Mouse (Mus musculus) liver, postnatal 0 days (tissue): ENCODE measurements around the gene Bphl. TPM values are rescaled to one million over a fixed set of nuclear protein-coding genes. Genes with fewer than 3 reads are reported as not detected.

Source experiments
- ATAC-seq: fragments of 200-750 bp; cut with Nextera tagmentation; 2 replicates; pipeline ENCODE4 v1.8.0; 2017; ENCODE audit warnings: mild to moderate bottlenecking, moderate library complexity
- DNase-seq: peaks from one replicate; pipeline ENCODE4 v3.0.0-alpha.2; 2016
- H3K27ac ChIP-seq: fragments of 300-500 bp; sonication (generic); 2 replicates; pipeline ENCODE4 v1.5.1; 2014; ENCODE audit warnings: antibody characterized with exemption, moderate library complexity, mild to moderate bottlenecking, low read depth
- H3K27me3 ChIP-seq: fragments of 300-500 bp; sonication (generic); 2 replicates; pipeline ENCODE4 v1.6.1; 2014; ENCODE audit warnings: low read length, control low read depth, mixed read lengths; ENCODE audit not compliant: insufficient read depth
- H3K36me3 ChIP-seq: fragments of 300-500 bp; sonication (generic); replicated peaks from 2 replicates; pipeline ENCODE4 v1.6.1; 2014; ENCODE audit warnings: mild to moderate bottlenecking, control low read depth, low read length, moderate library complexity, mixed read lengths; ENCODE audit not compliant: insufficient read depth
- H3K4me1 ChIP-seq: fragments of 300-500 bp; sonication (generic); 2 replicates; pipeline ENCODE4 v1.6.1; 2014; ENCODE audit warnings: antibody characterized with exemption, mild to moderate bottlenecking, control low read depth; ENCODE audit not compliant: insufficient read depth
- H3K4me2 ChIP-seq: fragments of 300-500 bp; sonication (generic); 2 replicates; pipeline ENCODE4 v1.6.1; 2014; ENCODE audit warnings: low read depth, mild to moderate bottlenecking, low read length, moderate library complexity, mixed read lengths
- H3K4me3 ChIP-seq: fragments of 300-500 bp; sonication (generic); 2 replicates; pipeline ENCODE4 v1.5.1; 2014; ENCODE audit warnings: low read depth, low read length
- H3K9ac ChIP-seq: fragments of 300-500 bp; sonication (generic); replicated peaks from 2 replicates; pipeline ENCODE4 v1.6.1; 2014; ENCODE audit warnings: mild to moderate bottlenecking, moderate library complexity
- H3K9me3 ChIP-seq: fragments of 300-500 bp; sonication (generic); 2 replicates; pipeline ENCODE4 v1.6.1; 2016; ENCODE audit warnings: mild to moderate bottlenecking, control low read depth, low read length, mixed read lengths
- CTCF ChIP-seq: sonication (generic); IDR thresholded peaks from 2 replicates; pipeline ENCODE4 v1.5.1; 2016; ENCODE audit warnings: antibody characterized with exemption, low read depth
- EP300 ChIP-seq: IDR thresholded peaks from 2 replicates; pipeline ENCODE4 v1.6.1; 2016; ENCODE audit warnings: antibody characterized with exemption, low read depth, mild to moderate bottlenecking
- WGBS: fragments of 180-500 bp; shearing (Covaris S2); extraction: QIAGEN DNeasy Blood & Tissue Kit; methylation state at CpG from one replicate; pipeline ENCODE4 v1.1.7; 2014; ENCODE audit not compliant: insufficient replicate concordance; 5-methylcytosine and 5-hydroxymethylcytosine counted together
- polyA plus RNA-seq: library from polyadenylated mRNA; unstranded; fragments of >200 nt; fragmentation: Nextera tagmentation; extraction: Ambion mirVana; gene quantifications from 2 replicates; pipeline ENCODE4 v1.2.1, GENCODE M21; 2015

Gene Bphl
- polyA plus RNA-seq, 1 experiment from 2014 or later: 95.6 TPM

- H3K27ac ChIP-seq: no peak overlapping the region
Measured at GRCm38 (mm10) chr13:34120536-34120935, 83.1 kb downstream of the Bphl start.

More at GRCm38 (mm10) chr13:34120536-34120935, 83.1 kb downstream of the Bphl start:
- H3K9ac ChIP-seq: no peak overlapping the region
- no peaks in the 10 kb centered on the region for H3K36me3 ChIP-seq
- DNase-seq: no peak
- H3K9me3 ChIP-seq: no peaks in the 10 kb centered on the region
- 83% methylated on average over 2 of the region's 2 CpGs for WGBS
- TF ChIP-seq EP300 (no peak), CTCF (no peak)
- no peaks in the 10 kb centered on the region for H3K27me3 ChIP-seq
- H3K4me3 ChIP-seq: no peak overlapping the region
- no peak for ATAC-seq
- peaks cover 6% of the 10 kb centered on the region; the same call in 1 of the 2 replicates for H3K4me1 ChIP-seq
- no peak overlapping the region for H3K4me2 ChIP-seq

Other genes with a start within 250 kb of the Bphl start
- gene Serpinb6e, start 194.2 kb upstream of the Bphl start, polyA plus RNA-seq: not detected in 2 replicates
- gene Serpinb6c, start 131.9 kb upstream of the Bphl start, polyA plus RNA-seq: not detected in 2 replicates
- 22.5 and 23.0 TPM in 2 replicates for gene Nqo2, start 72.9 kb upstream of the Bphl start, polyA plus RNA-seq
- gene Ripk1, start 35.2 kb upstream of the Bphl start, polyA plus RNA-seq: 10.4 and 11.3 TPM in 2 replicates
- gene Serpinb6a, start 34.8 kb upstream of the Bphl start, polyA plus RNA-seq: 26.0 and 28.3 TPM in 2 replicates
- 64.7 and 78.8 TPM in 2 replicates for gene Tubb2a, start 40.4 kb downstream of the Bphl start, polyA plus RNA-seq
- 0.28 and 0.31 TPM in 2 replicates for gene Tubb2b, start 92.9 kb downstream of the Bphl start, polyA plus RNA-seq
- 49.2 and 50.5 TPM in 2 replicates for gene Psmg4, start 125.4 kb downstream of the Bphl start, polyA plus RNA-seq